Mouse (Mus musculus): ENCODE measurements around the gene Arrdc5. TPM values are rescaled to one million over a fixed set of nuclear protein-coding genes. Genes with fewer than 3 reads are reported as not detected.

Gene Arrdc5
- not detected for total RNA-seq (2023)

GRCm38 (mm10) chr17:56300186-56300585 lies at the start of gene Arrdc5:
Gene Arrdc5, minus strand, starts transcription at chr17:56300286.

GRCm38 (mm10) chr17:56325450-56326152 lies 25.5 kb upstream of the Arrdc5 start, which contains the start of gene Kdm4b:
Gene Kdm4b, plus strand, starts transcription at chr17:56326062.

GRCm38 (mm10) chr17:56303160-56303846 lies 3.2 kb upstream of the Arrdc5 start, which contains the start of gene Uhrf1:
Gene Uhrf1, plus strand, starts transcription at chr17:56303321.

GRCm38 (mm10) chr17:56292531-56293222 lies 7.4 kb downstream of the Arrdc5 start, which contains the start of gene Plin3:
Gene Plin3, minus strand, starts transcription at chr17:56292873.

GRCm38 (mm10) chr17:56276643-56277566 lies 23.2 kb downstream of the Arrdc5 start, which contains the start of gene Ticam1:
Gene Ticam1, minus strand, starts transcription at chr17:56276786.

GRCm38 (mm10) chr17:56256239-56256881 lies 43.7 kb downstream of the Arrdc5 start, which contains the start of gene Fem1a:
Gene Fem1a, plus strand, starts transcription at chr17:56256810.

Other genes with a start within 250 kb of the Arrdc5 start
- gene Ubxn6, start 225.3 kb downstream of the Arrdc5 start, total RNA-seq (2023), result 73.3 TPM
- gene Hdgfl2, start 220.7 kb downstream of the Arrdc5 start, total RNA-seq (2023), result 96.3 TPM
- not detected for gene Plin4, start 190.5 kb downstream of the Arrdc5 start, total RNA-seq (2023)
- gene Plin5, start 182.7 kb downstream of the Arrdc5 start, total RNA-seq (2023), result not detected
- gene Lrg1, start 178.3 kb downstream of the Arrdc5 start, total RNA-seq (2023), result not detected
- 0.15 TPM for gene Sema6b, start 159.9 kb downstream of the Arrdc5 start, total RNA-seq (2023)
- gene Tnfaip8l1, start 137.8 kb downstream of the Arrdc5 start, total RNA-seq (2023), result 10.3 TPM
- gene Mydgf, start 116.4 kb downstream of the Arrdc5 start, total RNA-seq (2023), result 41.8 TPM
- gene Dpp9, start 81.4 kb downstream of the Arrdc5 start, total RNA-seq (2023), result 44.0 TPM
- 20.8 TPM for gene Fem1a, start 43.5 kb downstream of the Arrdc5 start, total RNA-seq (2023)
- gene Ticam1, start 23.5 kb downstream of the Arrdc5 start, total RNA-seq (2023), result 8.2 TPM
- gene Plin3, start 7.4 kb downstream of the Arrdc5 start, total RNA-seq (2023), result 12.2 TPM
- gene Uhrf1, start 3.0 kb upstream of the Arrdc5 start, total RNA-seq (2023), result 5.3 TPM
- gene Kdm4b, start 25.8 kb upstream of the Arrdc5 start, total RNA-seq (2023), result 69.8 TPM
- 14.9 TPM for gene Ptprs, start 176.2 kb upstream of the Arrdc5 start, total RNA-seq (2023)
- not detected for gene Znrf4, start 212.1 kb upstream of the Arrdc5 start, total RNA-seq (2023)

Data from CD4-positive naive resting alpha-beta T cell, adult 76 days (primary cell).